Mouse (Mus musculus) small intestine, adult 2 months (tissue): ENCODE data around the gene Phka1. TPM values are rescaled to one million over a fixed set of nuclear protein-coding genes. Genes with fewer than 3 reads are reported as not detected.
"Not testable (repeated sequence)": the region's sequence is repeated elsewhere in the genome, so short reads cannot be mapped to it uniquely, and the experiment has no call there.

Experiments used
- H3K27ac ChIP-seq: fragments of 200-500 bp; 2 replicates; pipeline ENCODE4 v1.5.1; 2012; ENCODE audit warnings: low read depth, low read length, control low read depth, inconsistent platforms; ENCODE audit not compliant: insufficient read depth
- H3K27me3 ChIP-seq: fragments of 200-500 bp; 2 replicates; pipeline ENCODE4 v1.6.1; 2012; ENCODE audit warnings: mild to moderate bottlenecking, moderate library complexity, low read length, inconsistent platforms; ENCODE audit not compliant: control insufficient read depth, insufficient read depth
- H3K36me3 ChIP-seq: fragments of 200-500 bp; 2 replicates; pipeline ENCODE4 v1.6.1; 2012; ENCODE audit warnings: mild to moderate bottlenecking, low read length, control low read depth, inconsistent platforms; ENCODE audit not compliant: control insufficient read depth, insufficient read depth
- H3K4me1 ChIP-seq: fragments of 200-500 bp; 2 replicates; pipeline ENCODE4 v1.6.1; 2012; ENCODE audit warnings: low read length, inconsistent platforms, mixed read lengths; ENCODE audit not compliant: control insufficient read depth, insufficient read depth, insufficient read length
- H3K4me3 ChIP-seq: fragments of 200-500 bp; 2 replicates; pipeline ENCODE4 v1.5.1; 2012; ENCODE audit warnings: low read depth, mild to moderate bottlenecking, control low read depth, inconsistent platforms, low read length, moderate library complexity
- CTCF ChIP-seq: fragments of 200-500 bp; IDR thresholded peaks from 2 replicates; pipeline ENCODE4 v1.5.1; 2012; ENCODE audit warnings: low read depth, mild to moderate bottlenecking, control low read depth, inconsistent platforms, low read length, moderate library complexity, mixed read lengths; ENCODE audit not compliant: insufficient replicate concordance, insufficient read length; ENCODE audit errors: extremely low read depth
- POLR2A ChIP-seq: fragments of 200-500 bp; IDR thresholded peaks from 2 replicates; pipeline ENCODE4 v1.6.1; 2012; ENCODE audit warnings: low read depth, mild to moderate bottlenecking, control low read depth, inconsistent platforms, low read length, moderate library complexity
- WGBS: fragments of 180-500 bp; shearing (Covaris S2); methylation state at CpG from one replicate; pipeline ENCODE4 v1.1.7; 2018; 5-methylcytosine and 5-hydroxymethylcytosine counted together
- polyA plus RNA-seq: library from polyadenylated mRNA; depleted of rRNA; stranded (reverse); fragments of >200 nt; gene quantifications from 2 replicates; pipeline ENCODE4 v1.2.3, GENCODE M21; 2012; rRNA removed

Gene Phka1
- 1.6 TPM in 2 replicates for polyA plus RNA-seq

DNA sequence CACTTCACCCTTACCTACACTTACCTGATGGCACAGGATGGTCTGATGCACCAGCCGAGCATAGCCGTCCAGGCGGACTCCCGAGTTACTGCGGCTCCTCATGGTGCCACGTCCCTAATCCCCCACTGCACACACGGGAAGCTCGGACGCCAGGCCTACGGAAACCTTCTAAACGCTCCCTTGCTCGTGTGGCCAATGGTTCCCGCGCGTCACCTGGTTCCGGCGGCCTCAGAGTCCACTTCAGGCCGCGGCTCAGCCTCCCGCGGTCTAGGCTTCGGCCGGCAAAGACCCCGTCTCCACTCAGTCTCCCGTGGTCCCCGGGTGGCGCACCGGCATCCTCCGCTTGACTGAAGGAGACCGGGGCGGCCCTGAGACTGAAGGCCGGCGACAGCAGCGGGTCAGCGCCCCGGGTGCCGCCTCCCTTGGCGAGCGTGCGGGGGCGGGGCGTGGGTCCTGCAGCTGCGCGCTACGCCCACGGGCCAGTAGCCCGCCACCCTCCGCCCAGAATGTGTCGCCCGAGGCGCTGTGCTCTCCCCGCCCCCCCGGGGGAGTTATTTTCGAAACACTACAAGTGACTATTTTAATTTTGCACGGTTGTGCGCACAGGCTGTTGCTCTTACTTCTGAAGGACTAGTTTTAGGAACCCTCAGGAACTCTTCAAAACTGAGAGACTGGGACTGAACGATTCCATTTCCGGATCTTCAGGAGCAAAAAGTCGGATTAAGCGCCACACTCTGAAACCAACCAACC, at the start of gene Phka1:
Gene Phka1 (minus strand): TSS at position 424 of the 750 bp plus-strand sequence.
- H3K27me3 ChIP-seq = no peaks in the 10 kb centered on the region
- no peaks in the 10 kb centered on the region for H3K4me1 ChIP-seq
- peak within 1 kb of the TSS; percentile 99 for H3K4me3 ChIP-seq
- H3K36me3 ChIP-seq = no peaks in the 10 kb centered on the region
- no peak for TF ChIP-seq CTCF
- TF ChIP-seq POLR2A = peak; percentile 45; the same call in 1 of the 2 replicates
- H3K27ac ChIP-seq = peak within 1 kb of the TSS; percentile 60; the same call in 1 of the 2 replicates
- WGBS = 13% methylated on average over 60 of the region's 60 CpGs

- not testable (repeated sequence) for H3K4me3 ChIP-seq, H3K4me1 ChIP-seq, H3K36me3 ChIP-seq, H3K27ac ChIP-seq, H3K27me3 ChIP-seq
- 27% methylated on average over 4 of the region's 4 CpGs for WGBS
- TF ChIP-seq CTCF = peak; percentile 8; the same call in 1 of the 2 replicates
Observed at GRCm38 (mm10) chrX:102689252-102689651, 45.2 kb upstream of the Phka1 start.

DNA sequence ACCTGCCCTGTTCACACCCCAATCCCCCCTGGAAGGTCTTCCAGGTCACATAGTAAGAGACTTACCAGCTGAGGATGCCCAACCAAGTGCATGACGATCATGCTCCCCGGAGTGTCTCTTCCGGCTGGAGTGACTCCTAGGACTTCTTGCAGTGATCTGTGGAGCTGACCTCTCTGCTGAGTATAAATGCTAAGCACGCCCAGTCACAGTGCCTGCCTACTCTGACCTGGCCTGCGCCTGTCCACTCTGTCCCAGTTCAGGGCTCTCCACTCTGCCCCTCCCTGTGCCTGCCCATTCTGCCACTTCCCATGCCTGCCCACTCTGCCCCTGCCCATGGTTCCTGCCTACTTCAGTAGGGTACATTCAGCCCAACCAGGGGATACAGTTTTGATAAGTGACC, 42.8 kb upstream of the Phka1 start, which contains the start of gene Gm3880:
Gene Gm3880 (minus strand): TSS at position 101 of the 400 bp plus-strand sequence.
- H3K4me1 ChIP-seq, H3K27ac ChIP-seq, H3K36me3 ChIP-seq, H3K4me3 ChIP-seq, H3K27me3 ChIP-seq: not testable (repeated sequence)
- WGBS = 95% methylated on average over 5 of the region's 5 CpGs

DNA sequence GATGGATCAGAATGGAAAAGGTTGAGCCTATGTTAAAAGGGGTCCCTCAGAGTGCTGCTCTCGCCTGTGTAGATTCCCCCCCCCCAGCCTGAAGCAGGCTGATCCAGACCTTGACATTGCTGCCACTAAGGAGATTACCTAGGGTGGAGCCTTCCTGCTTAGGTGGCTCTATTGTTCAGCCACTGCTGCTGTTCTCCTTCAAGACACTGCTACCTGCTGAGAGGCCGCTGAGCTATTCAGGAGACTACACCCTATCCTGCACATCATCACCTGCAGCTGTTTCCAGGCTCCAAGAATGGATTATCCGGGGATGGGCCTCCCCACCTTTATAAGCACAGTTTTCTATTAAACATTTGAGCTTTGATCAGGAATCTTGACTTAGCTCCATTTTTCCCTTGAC, 40.7 kb upstream of the Phka1 start:
- not testable (repeated sequence) for H3K4me3 ChIP-seq, H3K36me3 ChIP-seq, H3K4me1 ChIP-seq, H3K27ac ChIP-seq, H3K27me3 ChIP-seq
- 44% methylated on average over 3 of the region's 3 CpGs for WGBS

GRCm38 (mm10) chrX:102666641-102667040, 22.6 kb upstream of the Phka1 start:
- no peak for TF ChIP-seq CTCF
- TF ChIP-seq POLR2A = no peak
- H3K4me1 ChIP-seq = no peaks in the 10 kb centered on the region
- H3K27me3 ChIP-seq = no peaks in the 10 kb centered on the region
- WGBS = 73% methylated on average over 2 of the region's 2 CpGs
- H3K4me3 ChIP-seq = no peak overlapping the region
- H3K36me3 ChIP-seq = no peaks in the 10 kb centered on the region
- no peak overlapping the region for H3K27ac ChIP-seq

DNA sequence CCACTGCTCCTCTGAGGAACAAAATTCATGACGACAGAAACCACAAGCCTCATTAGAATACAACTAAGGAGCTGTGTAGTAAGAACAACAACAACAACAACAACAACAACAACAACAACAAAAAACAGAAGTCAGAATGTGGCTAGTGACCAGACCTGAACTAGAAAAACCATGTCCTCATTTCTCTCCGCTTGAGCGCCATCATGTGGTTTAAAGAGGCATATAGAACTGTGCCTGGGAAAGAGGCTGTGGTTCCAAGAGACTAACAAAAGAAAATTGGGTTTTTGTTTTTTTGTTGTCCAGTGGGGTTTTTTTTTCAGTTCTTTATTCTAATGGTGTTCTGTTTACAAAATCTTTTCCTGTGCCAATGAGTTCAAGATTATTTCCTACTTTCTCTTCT, 16.7 kb upstream of the Phka1 start:
- Histone ChIP-seq H3K4me1 (no peaks in the 10 kb centered on the region), H3K27ac (no peak overlapping the region), H3K27me3 (no peaks in the 10 kb centered on the region), H3K4me3 (no peak overlapping the region), H3K36me3 (no peaks in the 10 kb centered on the region)
- 25% methylated on average over 3 of the region's 3 CpGs for WGBS
- TF ChIP-seq POLR2A (no peak), CTCF (no peak)

DNA sequence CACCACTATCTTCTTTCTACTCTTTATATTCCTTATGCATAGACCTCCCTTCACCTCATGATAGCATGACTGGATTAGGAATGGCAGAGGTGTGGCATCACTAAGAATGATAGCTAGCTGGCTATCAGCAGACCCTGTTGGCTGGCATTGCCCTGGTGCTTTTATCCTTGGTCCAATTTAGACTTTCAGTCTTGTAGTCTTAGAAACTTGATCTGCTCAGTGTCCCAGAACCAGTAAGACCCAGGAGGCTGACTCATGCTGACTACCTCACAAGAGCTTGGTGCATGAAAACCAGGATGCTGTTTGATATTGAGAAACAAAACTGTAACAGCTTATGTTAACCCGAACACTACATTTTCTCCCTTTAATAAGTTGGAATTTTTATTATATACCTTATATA, 1.6 kb upstream of the Phka1 start:
- no peaks in the 10 kb centered on the region for H3K27me3 ChIP-seq
- H3K36me3 ChIP-seq = no peaks in the 10 kb centered on the region
- H3K27ac ChIP-seq = no peak overlapping the region
- TF ChIP-seq POLR2A (no peak), CTCF (no peak)
- H3K4me1 ChIP-seq = no peaks in the 10 kb centered on the region
- WGBS = 93% methylated on average over 1 of the region's 1 CpGs
- H3K4me3 ChIP-seq = no peak overlapping the region
